Mouse (Mus musculus) bone marrow, adult 2 months (tissue): ENCODE measurements at regions not wholly inside any gene's neighbourhood (a gene's known extent, or its start where the extent isn't known, plus 50 kb on each side); places are given as distances from the start of the nearest gene placed in this dataset.

Experiments used
- CTCF ChIP-seq: fragments of 200-500 bp; IDR thresholded peaks from 2 replicates; pipeline ENCODE4 v1.5.1; 2011; ENCODE audit warnings: low read length, control low read depth; ENCODE audit not compliant: control insufficient read depth, insufficient read depth
- POLR2A ChIP-seq: fragments of 200-500 bp; IDR thresholded peaks from 2 replicates; pipeline ENCODE4 v1.6.1; 2011; ENCODE audit warnings: low read depth, mild to moderate bottlenecking, control low read depth, low read length, borderline replicate concordance; ENCODE audit not compliant: control insufficient read depth

DNA sequence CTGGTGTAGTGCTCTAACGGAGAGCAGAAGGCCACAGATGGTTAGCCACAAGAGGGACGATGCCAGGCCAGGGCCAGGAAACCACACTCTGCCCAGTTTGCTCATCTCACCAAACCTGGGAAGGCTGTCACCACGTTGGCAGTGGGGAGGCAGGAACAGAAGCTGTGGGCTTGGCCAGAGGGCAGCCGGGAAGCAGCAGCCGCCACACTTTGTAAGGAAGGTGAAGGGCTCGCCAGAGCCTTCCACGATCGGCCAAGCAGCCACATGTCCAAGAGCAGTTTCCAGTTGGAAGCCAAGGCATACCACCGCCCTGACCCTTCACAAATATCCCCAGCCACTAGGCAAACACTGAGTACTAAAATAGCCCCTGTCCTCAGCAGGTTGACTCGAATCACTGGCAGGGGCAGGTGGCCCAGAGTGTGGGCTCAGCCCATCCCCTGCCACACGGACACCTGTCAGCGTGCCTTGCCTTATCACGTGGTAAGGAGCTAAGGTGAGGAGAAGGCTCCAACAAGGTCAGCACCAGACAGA lies 120.9 kb downstream of the Vegfa start:
- TF ChIP-seq CTCF: no peak
- TF ChIP-seq POLR2A: no peak
